Mouse (Mus musculus): ENCODE results near the gene Klra2.

- TF ChIP-seq CTCF (IDR thresholded peaks at IDR 0.05; ENCODE audit: borderline replicate concordance, insufficient read depth, low read depth, low read length) (no peak), POLR2A (IDR thresholded peaks at IDR 0.05; ENCODE audit: borderline replicate concordance, insufficient read depth, low read length) (no peak)
Observed at GRCm38 (mm10) chr6:131294435-131295112, 47.4 kb upstream of the Klra2 start.

All from cerebellum, adult 2 months (tissue).